Mouse (Mus musculus): ENCODE measurements around the gene C1ql4.
"Not testable (repeated sequence)": the region's sequence is repeated elsewhere in the genome, so short reads cannot be mapped to it uniquely, and the experiment has no call there.

C1ql4 gene

DNA sequence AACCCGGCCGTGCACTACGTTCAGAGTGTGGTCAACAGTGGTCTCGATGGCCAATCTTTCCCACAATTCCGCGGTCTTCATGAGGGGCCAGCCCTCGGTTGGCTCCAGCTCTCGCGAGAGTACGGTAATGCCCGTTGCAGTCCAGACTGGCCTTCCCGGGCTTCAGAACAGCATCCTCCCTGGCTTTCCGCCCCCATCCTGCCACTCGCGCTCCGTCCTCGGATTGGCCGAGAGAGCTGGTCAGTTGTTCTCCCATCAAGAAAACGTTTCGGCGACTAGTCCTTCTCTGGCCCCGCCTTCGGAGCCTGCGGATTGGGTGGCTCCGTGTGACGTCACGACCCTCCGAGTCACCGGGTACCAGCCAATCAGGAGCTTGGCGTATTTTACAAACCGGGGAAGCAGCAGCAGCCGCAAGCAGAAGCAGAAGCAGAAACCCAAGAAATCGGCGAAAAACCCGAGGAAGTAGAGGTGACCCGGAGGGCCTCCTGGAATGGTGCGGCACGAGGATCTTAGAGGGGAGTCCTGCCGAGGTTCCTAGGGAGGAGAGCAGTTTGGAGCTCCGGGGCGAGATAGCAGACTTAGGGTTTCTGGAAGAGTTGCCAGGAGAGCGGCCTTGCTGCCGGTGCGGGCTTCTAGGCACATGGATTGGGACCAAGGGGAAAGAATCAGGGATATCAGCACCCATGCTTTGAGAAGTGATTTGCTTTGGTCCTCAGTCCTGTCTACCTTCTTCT, 12.8 kb downstream of the C1ql4 start:
- peak; percentile 96 for DNase-seq (ENCODE audit: low read depth)

GRCm38 (mm10) chr15:99074019-99074599, 13.5 kb downstream of the C1ql4 start, which contains the start of gene Troap:
Gene Troap, plus strand, starts transcription at chr15:99074575.
- no peak for DNase-seq (ENCODE audit: low read depth)

DNA sequence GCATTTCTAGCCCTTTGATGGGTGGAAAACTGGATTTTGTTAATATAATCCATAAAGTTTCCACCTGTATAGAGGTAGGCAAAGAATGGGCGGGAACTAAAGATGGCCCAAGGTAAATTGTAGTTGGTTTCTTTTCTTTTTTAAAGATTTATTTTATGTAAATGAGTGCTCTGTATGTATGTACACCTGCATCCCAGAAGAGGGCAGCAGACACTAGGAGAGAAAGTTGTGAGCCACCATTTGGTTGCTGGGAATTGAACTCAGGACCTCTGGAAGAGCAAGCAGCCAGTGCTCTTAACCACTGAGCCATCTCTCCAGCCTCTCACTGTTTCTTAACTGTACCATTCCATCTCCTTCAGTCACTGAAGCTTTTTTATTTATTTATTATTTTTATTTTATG, 15.6 kb downstream of the C1ql4 start:
- no peak for DNase-seq (ENCODE audit: low read depth)

- DNase-seq (ENCODE audit: low read depth), result peak; percentile 59
Measured at GRCm38 (mm10) chr15:99065557-99066165, 22.0 kb downstream of the C1ql4 start.

DNA sequence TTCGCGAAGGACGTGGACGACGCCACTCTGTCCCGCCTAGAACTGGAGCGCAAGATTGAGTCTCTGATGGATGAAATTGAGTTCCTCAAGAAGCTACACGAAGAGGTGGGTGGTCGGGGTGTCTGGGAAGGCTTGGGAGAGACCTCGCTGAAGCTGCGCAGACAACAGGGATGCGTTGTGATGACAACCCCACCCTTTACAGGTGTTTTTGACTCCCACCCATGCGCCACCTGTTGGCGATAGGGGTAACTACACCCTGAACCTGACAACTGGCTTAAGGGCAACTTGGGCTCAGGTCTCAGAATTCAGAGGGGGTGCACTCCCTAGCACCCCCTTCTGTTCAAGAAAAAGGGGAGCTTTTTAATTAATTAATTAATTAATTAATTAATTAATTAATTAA, 31.3 kb downstream of the C1ql4 start:
- DNase-seq (ENCODE audit: low read depth), result peak; percentile 78

DNA sequence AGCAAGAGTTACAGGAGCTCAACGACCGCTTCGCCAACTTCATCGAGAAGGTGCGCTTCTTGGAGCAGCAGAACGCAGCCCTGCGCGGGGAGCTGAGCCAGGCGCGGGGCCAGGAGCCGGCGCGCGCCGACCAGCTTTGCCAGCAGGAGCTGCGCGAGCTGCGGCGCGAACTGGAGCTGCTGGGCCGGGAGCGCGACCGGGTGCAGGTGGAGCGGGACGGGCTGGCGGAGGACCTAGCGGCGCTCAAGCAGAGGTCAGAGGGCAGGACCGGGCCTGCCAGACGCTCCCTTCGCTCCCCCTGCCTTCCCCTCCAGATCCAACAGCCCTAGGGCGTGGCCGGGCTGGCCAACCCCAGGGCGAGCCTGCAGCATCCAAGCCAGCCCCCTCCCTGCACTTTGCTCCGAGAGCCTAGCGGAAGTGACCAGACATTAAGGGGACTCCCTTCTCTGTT, 32.1 kb downstream of the C1ql4 start:
- peak; percentile 40 for DNase-seq (ENCODE audit: low read depth)

DNA sequence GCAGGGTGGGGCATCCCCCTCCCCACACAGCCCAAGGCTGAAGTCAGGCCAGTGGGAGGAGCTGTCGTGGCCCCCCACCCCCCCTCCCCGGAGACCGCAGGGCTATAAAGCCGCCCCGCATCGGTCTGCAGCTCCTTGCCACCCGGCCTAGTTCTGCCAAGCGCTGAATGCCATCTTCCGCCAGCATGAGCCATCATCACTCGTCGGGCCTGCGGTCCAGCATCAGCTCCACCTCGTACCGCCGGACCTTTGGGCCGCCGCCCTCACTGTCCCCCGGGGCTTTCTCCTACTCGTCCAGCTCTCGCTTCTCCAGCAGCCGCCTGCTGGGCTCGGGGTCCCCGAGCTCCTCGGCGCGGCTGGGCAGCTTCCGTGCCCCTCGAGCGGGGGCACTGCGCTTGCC, 32.6 kb downstream of the C1ql4 start, which contains the start of gene Prph:
Gene Prph, plus strand, starts transcription at position 135 of the 400 bp plus-strand sequence.
- no peak for DNase-seq (ENCODE audit: low read depth)

DNA sequence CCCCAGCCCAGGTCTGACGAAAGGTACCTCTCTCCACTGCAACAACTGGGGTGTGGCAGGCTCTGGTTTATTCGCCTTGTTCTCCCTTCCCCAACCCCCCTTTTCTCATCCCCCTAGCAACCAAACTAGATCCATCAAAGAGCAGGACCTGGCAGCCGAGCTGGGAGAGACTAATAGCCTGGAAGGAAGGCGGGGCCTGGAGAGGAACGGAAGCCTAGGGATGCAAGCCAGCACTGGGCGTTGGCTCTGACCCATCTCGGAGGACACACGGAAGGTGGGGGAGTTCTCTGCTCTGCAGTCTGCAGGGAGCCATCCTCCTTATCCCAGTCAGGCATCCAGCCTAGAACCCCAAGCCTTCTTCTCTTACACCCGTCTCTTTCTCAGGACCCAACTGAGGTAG, 34.2 kb downstream of the C1ql4 start:
- DNase-seq (ENCODE audit: low read depth), result no peak

DNA sequence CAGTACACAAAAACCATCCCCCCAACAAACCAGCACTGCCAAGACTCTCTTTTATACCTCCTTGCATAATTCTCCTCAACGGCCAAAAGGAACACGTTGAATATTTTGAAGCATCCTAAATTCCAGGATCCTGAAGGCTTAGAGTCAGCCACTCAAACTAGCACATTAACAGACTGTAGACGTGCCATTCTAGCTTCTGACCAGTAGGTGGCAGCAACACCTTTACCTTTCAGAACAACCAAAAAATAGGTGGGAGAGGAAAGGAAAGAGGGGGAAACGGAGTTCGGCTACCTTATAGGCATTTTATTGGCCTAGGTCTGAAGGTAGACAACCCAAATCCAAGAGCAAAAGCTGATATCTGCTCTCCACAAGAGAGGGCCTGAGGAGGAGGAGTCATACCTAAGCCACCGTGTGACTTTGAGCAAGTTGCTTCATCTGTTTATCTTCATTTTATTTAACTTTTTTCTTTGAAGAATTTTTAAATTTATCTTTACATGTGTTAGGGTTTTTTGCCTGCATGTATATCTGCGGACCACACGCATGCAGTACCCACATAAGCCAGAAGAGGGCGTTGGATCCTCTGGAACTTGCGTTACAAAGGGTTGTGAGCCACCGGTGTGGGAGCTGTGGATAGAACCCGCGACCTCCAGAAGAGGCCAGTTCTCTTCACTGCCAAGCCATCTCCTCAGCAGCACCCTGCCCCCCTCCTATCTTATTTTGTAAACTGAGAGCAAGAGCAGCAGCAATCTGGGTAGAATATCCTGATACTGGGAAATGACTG, 38.0 kb downstream of the C1ql4 start:
- DNase-seq (ENCODE audit: low read depth), result peak; percentile 83

- DNase-seq (ENCODE audit: low read depth), result not testable (repeated sequence)
Measured at GRCm38 (mm10) chr15:99045734-99046133, 41.9 kb downstream of the C1ql4 start.

- DNase-seq (ENCODE audit: low read depth), result no peak
Measured at GRCm38 (mm10) chr15:99044854-99045253, 42.8 kb downstream of the C1ql4 start.

GRCm38 (mm10) chr15:99042334-99042733, 45.3 kb downstream of the C1ql4 start:
- no peak for DNase-seq (ENCODE audit: low read depth)

DNA sequence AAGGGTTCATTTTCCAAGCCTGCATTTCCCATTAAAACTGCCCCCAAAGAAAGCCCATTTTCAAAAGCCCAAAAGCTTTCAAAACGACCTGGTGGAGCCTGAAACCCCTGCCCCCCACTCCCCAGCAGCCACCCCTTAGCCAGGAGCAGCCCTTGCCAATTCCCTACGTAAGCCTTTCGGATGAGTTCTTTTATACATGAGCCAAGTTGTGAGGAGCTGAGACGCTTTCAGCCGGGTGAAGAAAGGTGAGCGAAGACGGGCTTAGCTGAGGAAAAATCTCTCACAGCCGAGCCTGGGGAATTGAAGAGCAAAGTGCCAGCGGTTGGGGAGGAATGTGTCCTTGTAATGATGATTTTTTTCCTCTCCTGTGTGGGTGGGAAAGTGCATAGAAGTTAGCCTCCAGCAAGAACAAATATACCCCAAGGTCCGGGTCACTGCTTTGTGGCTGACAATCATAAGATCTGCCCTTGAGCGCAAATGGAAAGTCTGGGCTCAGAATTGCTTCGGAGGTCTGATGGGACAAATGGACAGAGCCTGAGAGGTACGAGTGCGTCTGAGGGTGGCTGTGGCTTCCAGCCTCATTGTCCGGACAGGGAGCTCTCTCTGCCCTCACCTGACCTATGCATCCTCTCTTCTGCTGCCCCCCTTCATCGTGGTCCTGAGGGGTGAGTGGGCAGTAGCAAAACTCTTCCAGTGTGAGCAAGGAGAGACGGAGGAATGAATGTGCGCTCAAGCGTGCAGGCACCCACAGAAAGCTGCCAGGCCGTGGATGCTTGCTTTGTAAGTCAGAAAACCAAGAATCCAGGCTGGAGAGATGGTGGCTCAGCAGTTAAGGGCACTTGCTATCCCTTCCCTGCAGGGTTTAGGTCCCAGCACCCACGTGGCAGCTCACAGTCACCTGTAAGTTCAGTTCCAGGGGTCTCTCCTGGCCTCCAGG, 46.4 kb downstream of the C1ql4 start:
- no peak for DNase-seq (ENCODE audit: low read depth)

- no peak for DNase-seq (ENCODE audit: low read depth)
Measured at GRCm38 (mm10) chr15:99039996-99040919, 47.4 kb downstream of the C1ql4 start.

- no peak for DNase-seq (ENCODE audit: low read depth)
Measured at GRCm38 (mm10) chr15:99039306-99039705, 48.3 kb downstream of the C1ql4 start.

GRCm38 (mm10) chr15:99038797-99039196, 48.8 kb downstream of the C1ql4 start:
- DNase-seq (ENCODE audit: low read depth), result no peak

DNA sequence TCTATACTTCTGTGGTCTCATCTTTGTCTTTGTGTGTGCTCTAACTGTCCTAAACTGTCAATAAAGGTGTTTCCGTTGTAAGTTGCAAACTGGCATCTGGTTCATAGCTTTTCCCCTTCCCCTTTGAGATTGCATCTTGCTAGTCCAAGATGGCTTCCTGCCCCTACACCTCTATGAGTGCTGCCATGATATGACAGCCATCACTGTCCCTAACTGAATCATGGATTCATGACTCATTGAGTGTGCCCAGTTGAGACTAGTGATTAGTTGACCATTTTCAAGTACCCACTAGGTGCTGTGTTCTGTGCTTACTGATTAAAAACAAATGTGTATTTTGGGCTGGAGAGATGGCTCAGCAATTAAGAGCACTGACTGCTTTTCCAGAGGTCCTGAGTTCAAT, 49.6 kb downstream of the C1ql4 start:
- no peak for DNase-seq (ENCODE audit: low read depth)

DNA sequence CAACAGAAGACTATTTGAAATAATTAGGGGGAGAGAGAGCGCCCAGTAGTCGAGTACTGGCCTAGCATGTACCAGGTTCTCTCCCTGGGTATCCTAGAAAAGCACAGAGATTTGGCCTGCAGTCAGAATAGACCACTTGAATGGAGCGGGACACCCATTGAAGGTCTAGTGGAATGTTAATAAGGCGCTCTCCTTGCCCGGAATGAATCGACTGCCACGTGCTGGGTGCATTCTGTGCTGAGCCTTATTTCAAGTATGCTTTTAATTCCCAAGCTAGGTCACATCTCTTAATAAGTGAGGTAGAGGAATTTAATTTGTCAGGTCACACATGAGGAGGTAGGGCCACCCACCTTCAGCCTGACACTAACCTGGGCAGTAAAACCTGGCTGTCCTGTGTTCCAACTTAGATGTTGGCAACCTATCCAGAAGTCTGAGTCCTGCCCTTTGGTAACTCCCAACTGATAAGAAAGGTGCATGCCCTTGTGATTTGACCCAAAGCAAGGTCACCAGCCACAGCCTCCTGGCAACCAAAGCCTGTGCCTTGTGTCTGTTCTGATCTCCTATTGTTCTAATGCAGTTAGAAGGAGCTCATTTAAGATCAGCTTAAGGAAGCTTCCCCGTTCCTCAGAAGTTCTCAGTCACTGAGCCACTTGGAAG, 51.2 kb downstream of the C1ql4 start:
- no peak for DNase-seq (ENCODE audit: low read depth)

DNA sequence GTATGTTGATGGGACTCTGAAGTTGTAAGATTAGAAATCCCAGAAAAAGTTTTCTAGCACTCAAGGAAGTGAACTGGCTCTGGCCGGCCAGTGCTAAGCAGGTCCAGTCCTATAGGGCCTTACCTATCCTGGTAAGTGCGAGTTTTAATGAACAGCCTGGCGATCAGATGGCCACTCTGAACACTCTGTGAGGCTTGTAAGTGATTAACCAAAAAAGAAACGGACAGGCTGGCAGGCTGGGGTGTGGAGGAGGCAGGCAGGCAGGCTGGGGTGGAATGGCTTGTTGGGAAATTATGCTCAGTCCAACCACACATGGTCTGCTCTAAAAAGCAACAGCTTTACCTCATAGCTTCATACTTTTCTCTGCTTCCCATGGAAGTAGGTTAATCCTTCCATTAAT, 52.2 kb downstream of the C1ql4 start:
- DNase-seq (ENCODE audit: low read depth), result no peak
